Mouse (Mus musculus) T-helper 2 cell (primary cell): ENCODE results near the gene Slc4a1.

Source experiments
- in situ Hi-C: fragments of 300-600 bp; cut with MboI, MseI; formaldehyde crosslinking; loops from one replicate; pipeline ENCODE4 v1.15.1; 2025; ENCODE audit warnings: high pct_unique_total_duplicates

Gene Slc4a1

DNA sequence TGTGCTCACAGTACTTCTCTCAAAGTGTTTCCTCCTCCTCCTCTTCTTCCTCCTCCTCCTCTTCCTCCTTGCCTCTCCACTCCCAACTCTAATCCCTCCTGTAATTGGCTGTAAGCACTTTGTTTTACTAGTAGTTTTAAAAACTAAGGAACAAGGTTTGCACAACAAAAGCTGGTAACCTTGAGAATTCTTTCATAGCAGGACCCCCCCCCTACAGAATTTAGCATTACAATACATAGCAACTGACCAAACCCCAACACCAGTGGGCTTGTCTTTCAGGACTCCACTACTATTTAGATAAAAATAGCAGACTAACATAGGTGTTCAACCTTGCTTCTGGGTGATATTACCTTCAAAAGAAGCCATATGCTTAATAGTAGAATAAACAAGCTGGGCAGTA lies 36.5 kb downstream of the Slc4a1 start:
- in situ Hi-C loops = no loop called here

DNA sequence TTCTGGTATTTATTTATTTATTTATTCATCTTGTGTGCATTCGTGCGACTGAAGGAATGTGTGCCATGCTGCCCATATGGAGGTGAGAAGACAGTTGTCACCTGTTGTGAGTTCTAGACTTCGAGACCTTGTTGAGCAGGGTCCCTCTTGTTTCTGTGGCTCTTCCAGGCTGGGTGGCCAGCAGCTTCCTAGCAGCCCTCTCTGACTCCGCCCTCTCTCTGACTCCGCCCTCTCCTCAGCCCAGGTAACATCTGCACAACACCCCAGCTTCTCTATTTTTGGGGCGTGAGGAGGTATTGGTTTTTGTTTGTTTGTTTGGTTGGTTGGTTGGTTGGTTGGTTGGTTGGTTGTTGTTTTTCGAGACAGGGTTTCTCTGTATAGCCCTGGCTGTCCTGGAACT lies 38.2 kb downstream of the Slc4a1 start:
- in situ Hi-C loops = no loop called here

DNA sequence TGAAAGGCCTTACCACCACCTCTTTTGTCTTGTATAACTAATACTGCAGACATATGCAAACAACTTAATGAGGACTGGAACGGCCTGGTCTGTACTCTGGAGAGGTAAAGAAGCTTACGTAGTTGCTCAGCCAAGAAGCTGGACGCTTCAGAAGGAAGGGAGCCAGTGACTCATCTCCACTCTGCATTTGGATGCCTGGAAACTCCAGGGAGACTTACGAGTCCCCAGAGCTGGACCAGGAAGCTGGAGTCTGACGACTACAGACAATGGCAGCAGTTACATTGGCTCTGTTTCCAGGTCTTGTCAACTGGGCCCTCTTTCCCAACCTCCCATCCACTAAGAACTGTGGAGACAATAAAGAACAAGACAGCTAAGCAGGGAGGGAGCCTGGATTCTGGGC lies 38.8 kb downstream of the Slc4a1 start:
- in situ Hi-C loops = no loop called here

DNA sequence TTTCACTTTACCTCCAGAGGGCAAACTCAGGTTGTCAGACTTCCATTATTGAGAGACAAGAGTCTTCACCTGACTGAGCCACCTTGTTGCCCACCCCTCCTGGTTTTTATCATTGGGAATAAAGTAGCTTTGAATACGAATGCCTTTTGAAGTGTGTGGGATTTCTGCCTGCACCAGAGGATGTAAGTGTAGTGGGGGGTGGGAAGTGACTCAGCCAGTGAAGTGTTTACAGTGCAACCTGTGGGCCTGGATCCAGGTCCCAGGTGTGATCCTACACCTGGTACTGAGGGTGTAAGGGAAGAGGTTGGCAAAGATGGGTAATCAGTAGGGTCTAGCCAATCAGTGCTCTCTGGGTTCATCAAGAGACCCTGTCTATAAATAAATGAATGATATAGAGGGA lies 42.5 kb downstream of the Slc4a1 start:
- in situ Hi-C loops = loop anchor here (5.0 kb wide), 1 partner anchor 109 kb away; the partner anchor contains the start of gene Grn

DNA sequence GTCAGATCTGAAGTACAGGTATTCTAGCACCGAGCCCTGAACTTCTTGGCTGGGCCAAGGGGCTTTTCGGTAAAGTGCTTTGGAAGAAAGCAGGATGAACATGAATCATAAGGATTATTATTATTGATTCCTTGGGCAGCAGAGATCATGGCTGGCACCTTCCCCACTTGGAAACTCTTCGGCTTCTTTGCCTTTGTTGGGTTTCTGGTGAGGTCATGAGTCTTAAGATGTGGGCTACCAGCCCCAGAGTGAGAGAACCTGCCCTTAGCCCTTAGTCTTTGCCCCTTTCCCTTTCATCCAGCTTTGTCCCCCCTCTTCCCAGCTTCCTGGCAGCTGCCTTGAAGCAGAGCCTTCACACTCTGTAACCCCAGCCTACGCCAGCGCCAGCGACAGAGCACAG lies 44.1 kb downstream of the Slc4a1 start:
- in situ Hi-C loops = loop anchor here (5.0 kb wide), 1 partner anchor 110 kb away; the partner anchor contains the start of gene Grn

DNA sequence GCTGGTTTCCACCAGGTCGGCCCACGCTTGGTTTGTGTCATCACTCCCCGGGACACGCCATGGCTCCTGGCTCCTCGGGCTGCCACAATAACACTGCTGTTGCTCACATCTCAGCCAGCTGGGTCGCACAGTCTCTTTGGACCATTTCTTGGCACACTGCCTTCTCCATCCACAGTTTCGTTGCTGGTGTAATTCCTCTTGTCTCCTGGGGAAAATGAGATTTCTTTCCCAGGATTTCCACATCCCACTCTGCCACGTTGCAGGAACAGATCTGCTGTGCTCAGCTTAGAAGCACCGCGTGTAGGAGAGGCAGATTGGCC lies 45.4 kb downstream of the Slc4a1 start:
- in situ Hi-C loops = loop anchor here (5.0 kb wide), 1 partner anchor 112 kb away; the partner anchor contains the start of gene Grn

DNA sequence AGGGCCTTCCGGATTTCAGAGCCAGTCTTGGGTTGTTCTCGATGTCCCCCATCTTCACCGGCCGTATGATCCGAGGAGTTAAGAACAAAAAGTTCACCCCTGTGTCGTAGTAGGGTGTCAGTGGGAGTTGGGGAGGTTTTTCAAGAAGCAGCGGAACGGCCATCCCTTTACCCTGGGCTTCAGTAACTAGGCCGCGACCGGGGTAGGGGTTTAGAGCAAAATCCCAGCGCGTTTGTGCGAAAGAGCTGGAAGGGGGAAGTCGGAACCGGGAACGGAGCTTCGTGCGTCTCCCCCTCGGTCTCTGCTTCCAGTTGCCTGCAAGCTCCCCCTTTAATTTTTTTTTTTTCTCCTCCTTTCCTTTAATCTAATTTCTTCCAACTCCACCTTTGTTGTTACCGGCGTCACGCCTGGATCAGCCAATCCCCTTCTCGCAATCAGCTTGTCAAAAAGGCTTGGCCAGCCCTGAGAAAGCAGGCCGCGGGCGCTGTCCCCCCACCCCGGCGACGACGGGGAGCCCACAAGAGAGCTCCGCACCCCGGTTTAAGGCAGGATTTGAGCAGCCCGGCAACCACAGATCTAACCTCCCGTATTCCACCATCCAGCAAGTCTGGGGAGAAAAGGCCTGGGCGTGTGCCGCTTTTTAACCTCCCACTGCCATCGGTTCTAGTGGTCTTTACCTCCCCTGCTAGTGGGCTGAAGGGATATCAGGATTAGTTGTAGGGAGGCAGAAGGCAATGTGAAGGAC lies 45.9 kb downstream of the Slc4a1 start:
- in situ Hi-C loops = loop anchor here (5.0 kb wide), 1 partner anchor 112 kb away; the partner anchor contains the start of gene Grn

DNA sequence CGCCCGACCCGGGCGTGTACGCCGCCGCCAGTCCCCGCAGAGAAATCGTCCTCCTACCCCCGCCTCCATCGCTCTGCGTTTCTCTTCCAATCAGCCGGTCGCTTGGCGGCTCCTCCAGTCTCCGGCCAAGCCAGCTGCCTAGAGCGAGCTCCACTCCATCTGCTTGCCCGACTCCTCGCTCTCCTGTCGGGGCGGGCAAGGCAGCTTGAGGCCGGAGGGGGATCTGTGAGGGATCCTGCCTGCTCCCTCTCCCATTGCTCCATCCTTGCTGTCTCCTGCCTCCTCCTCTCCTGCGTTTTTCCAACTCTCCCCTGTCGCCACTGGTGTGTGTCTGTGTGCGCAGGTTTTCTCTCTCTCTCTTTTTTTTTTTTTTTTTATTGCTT lies 46.6 kb downstream of the Slc4a1 start, which contains the start of gene Ubtf:
Gene Ubtf, minus strand, starts transcription at position 333 of the 383 bp plus-strand sequence.
- in situ Hi-C loops = no loop called here

DNA sequence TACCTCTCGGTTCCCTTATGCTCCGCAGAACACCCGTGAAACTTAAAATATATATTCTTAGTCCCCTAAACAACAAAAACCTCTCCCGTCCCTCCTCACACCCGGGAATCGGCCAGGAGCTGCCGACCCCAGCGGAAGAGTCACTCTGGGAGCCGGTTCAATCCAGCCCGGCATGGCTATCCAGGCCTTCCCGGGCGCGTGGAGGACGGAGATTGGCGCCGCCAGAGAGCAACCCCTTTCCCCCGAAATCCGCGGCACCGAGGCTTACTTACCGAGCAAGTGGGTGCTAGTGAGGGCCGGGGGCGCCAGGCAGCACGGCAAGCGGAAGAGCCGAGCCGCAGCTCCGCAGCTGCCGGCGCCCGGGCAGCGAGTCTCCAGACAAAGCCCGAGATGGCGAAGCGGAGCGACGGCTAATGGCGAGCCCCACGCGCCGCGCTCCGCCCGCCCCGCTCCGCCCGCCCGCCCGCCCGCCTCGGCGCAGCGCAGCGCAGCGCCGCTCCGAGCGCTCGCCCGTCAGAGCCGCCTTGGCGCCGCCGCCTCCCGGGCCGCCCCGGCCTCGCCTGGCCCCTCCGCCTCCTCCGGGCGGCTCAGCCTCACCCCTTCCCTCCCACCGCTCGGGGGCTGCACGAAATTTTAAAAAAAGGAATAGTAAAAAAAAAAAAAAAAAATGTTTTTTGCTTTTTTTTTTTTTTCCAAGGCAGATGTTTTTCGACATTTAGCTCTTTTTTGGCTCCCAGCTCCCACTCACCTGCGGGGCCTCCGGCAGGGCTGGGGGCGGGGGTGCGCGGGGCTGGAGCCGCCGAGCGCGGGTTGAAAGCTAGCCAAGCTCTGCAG lies 47.2 kb downstream of the Slc4a1 start:
- in situ Hi-C loops = no loop called here

DNA sequence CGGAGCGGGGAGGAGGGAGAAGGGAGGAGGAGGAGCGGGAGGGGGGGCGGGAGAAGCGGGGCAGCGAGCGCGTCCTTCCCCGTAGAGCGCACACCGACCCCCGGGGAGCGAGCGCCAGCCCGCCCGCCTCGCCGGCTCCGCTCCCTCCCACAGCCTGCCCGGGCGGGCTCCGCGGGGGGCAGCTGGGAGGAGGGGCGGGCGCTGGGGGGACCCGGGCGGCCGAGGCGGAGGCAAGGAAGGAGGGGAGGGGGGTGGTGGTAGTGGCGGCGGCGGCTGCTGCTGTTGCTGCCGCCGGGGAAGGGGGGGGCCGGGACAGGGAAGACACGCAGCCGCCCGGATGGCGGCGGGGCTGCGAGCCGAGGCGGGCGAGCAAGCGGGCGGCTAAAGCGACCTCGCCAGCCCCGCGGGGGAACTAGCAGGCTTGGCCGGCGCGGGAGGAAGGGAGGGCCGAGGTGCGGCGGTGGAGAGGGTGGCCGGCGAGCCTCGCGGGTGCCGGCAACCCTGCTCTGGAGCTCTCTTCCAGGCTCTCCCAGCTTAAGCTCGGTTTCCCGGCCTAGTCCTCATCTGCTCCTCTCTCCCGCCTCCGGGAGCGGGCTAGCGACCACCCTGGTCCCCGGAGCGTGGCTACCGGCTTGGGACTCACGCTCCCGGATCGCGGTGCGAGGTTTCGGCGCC lies 48.0 kb downstream of the Slc4a1 start:
- in situ Hi-C loops = no loop called here

DNA sequence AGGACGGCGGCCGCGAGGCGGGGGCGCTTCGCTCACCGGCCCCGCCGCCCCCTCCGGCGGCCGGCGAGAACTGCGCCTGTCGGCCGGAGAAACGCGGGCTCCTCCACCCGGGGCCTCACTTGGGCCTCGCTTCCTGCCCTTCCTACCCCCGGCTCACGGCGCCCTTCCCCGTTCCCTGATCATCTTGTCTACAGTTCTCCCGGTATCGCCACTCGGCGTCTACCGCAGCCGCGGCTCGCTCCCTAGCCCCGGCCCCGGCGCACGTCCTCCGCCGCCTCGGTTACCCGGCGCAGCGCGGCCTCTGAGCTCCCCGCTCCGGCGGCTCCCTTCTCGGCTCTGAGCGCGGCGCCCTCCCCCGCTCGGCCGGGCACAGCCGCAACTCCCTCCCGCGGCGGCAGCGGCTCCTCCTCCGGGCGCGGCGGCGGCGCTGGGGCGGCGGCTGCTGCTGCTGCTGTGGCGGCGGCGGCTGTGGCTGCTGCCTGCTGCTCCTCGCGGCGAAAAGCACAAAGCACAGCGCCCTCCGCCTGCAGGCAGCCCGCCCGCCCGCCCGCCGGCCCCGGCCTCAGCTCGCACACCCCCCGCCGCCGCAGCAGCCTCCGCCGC lies 48.6 kb downstream of the Slc4a1 start:
- in situ Hi-C loops = no loop called here

DNA sequence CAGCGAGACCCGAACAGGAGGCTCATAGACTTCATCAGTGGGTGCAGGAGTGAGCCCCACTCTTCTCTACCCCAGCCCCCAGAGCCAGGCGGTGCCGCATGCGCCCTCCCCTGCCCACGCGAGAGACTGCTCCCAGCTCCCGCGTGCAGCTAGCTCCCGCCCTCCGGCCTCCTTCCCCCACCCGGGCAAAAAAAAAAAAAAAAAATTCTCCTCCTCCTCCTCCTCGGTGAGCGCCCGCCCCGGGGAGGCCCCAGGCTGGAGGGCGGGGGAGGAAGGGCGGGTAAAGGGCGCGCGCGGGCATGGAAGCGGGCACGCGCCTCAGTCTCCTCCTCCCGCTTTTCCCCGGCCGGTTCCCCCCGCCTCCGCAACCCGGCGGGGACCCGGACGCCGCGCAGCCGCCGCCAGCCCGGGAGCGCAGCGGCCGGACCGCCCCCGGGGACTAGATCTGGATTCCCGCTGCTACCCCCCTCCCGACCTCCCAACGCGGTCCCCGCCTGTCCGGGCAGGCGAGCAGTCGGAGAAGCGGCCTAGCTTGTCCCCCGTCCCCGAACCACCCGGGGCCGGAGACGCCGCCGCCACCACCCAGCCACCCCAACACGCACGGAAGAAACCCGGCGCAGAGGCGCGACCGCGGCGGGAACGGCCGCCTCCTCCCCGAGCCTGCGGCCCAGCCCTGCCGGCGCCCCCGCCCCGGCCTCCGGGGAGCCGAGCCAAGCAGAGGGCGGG lies 49.3 kb downstream of the Slc4a1 start:
- in situ Hi-C loops = no loop called here

DNA sequence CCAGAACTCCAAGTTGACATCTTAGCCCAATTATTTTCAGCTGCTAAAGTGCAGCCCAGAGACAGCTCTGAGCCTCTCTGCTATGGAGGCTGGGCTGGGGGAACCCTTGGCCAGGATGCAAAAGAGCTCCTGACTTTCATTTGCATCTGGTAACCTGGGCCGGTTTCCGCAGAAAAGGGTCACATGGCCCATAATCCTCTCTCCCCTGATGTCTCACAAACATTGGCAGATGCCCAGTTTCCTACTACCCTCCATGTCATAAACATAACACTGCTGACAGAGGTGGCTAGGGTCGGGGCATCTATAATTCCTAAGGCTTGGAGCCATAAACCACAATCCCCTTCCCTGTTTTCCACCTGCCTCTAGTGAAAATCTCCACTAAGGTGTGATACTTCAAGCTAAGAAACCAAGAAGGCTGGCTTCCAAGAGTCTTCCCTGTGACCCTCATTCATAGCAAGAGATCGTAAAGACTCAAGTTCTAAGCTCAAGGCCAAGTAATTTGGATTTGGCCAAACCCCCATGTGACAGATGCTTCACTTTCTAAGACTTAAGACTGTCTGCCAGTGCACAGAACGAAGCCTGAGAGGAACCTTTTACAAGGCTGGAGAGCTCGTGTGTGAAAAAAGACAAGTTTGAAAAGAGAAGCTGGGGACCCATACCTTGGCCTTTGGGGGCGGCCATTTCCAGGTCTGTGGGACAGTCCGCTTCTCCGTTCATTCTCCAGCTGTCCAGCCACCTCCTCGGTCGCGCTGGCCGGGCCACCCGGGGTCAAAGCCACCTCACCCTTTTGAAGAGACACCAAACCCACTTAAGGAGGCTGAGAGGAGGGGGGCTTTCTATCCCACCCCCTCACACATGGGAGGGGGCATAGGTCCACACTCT lies 50.1 kb downstream of the Slc4a1 start:
- in situ Hi-C loops = no loop called here

DNA sequence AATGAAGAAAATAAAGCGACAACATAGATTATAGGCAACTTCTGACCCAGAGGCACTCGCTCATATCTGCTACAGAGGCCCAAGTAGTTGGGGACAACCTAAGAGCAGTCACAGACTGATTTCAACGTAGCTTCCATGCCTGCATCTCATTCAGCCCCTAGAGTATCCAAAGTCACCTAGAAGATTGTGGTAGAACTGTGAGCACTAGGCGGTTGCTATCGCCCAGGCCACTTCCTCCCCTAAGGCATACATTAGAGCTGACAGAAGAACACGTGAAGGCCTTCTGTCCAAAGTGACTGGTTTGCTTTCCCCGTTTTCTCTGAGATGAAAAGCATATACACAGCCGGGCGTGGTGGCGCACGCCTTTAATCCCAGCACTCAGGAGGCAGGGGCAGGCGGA lies 51.7 kb downstream of the Slc4a1 start:
- in situ Hi-C loops = no loop called here

DNA sequence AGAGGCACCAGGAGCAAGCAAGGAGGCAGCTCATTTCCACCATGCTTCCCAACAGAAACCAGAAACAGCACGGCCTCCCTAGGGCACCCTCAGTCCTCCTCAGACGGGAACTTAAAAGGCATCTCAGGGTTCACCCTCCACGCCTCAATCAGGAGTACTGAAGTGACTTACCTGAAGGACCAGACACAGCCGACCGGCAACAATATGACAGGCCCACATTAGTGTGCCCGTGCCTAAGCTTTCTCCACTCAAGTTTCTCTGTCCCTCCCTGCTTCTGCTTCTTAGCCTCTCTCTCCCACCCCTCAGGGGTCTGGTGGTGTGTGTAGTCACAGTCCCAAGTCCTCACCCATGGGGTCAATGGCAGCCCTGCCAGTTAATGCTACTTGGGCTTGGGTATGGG lies 53.4 kb downstream of the Slc4a1 start:
- in situ Hi-C loops = no loop called here

DNA sequence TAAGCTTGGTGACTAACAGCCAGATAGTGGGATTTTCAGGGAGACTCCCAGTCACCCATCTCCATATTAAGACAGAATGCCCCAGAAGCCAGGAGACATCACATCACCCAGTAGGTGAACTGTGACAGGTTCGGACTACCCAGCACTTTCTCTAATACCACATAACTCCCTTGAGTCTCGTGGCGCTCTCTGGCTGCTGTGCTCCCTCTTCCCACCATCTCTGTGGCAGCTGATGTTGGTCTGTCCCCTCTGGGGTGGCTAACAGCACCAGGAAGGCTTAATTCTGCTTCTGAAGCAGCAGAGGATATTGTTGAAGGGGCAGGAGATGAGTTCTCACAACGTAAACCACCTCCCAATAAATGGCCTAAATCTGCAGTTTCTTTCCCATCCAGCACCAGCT lies 54.0 kb downstream of the Slc4a1 start:
- in situ Hi-C loops = no loop called here

DNA sequence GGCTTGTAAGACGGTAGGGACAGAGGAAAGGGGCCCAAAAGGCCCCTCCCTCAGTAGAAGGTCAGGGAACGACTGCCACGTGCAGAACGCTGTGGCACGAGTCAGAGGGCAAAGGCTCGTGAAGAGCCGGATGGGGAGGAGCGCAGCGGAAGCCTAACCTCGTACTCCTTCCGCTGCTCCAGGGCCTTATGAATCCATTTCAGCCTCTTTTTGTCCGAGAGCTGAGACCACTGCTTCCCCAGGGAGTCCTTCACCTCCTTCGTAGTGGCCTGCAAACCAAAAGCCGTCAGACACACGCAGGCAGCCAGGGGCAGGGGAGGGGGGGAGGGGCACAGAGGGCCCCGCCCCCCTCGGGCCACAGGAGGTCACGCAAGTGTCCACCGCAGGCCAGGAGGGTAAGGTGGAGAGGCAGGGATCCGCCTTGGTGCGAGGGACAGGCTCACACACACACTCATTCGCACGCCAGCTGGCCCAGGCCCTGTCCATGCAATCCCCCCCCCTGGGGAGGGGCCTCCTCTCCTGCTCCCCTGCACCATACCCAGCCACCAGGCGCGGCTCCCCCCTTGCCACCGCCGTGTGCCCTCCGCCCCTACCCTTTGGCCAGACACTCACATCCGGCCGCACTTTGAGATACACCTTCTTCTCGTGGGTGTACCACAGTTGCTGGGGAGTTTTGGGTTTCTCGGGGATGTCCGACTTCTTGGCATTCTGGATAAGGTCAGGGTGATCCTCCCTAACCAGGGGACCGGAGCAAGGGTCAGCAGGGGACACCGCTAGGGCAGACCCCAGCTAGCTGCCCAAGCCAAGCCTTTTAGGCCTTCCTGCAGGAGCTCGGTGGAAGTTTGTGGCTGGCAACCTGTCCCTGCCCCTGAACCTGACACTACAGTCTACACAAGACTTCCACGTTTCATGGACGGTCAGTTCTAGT lies 55.0 kb downstream of the Slc4a1 start:
- in situ Hi-C loops = no loop called here

DNA sequence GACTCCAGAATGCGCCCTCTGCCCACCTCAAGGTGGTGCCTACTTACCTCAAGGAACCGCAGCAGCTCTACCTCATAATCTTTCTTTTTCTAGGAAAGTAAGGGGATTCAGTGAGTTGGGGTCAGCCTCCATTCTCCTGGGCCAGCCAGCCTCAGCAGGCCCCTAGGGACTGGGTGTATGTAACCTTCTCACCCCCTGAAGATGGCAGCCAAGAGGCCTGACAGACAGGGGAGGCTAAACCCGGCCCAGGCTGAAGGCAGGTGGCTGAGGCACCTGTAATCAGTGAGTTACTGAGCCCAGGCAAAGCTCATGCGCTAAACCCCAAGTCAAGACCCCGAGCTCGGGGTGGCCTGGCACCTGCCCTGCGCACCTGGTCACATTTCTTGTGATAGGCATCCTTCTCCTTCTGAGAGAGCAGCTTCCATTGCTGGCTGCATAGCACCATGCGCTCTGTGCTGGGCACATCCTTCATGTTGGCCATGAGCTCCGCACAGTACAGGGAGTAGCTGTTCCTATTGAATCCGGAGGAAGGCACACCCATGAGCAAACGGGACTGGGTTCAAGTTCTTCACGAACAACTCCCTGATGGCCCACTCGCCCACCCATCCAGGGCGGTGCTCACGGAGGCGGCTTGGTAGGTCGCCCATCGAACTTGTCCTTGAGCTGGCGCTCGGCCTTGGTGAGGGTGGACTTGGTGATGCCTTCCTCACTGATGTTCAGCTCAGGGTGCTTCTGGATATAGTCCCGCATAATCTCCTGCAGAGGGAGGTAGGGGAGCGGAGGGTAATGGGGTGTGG lies 56.0 kb downstream of the Slc4a1 start:
- in situ Hi-C loops = no loop called here
